Mouse (Mus musculus) retina, adult 2 months (tissue): ENCODE measurements around the gene Ubxn2a.
"Not testable (repeated sequence)": the region's sequence is repeated elsewhere in the genome, so short reads cannot be mapped to it uniquely, and the experiment has no call there.

Experiments used
- DNase-seq: peaks from one replicate; pipeline ENCODE4 v3.0.0-alpha.2; 2012; ENCODE audit warnings: low read depth, low spot score

The Ubxn2a gene

GRCm38 (mm10) chr12:4906951-4907906, at the start of gene Ubxn2a:
TSS of gene Ubxn2a (minus strand) at chr12:4907705.
- peak; percentile 87 for DNase-seq

GRCm38 (mm10) chr12:4953156-4953555, 45.7 kb upstream of the Ubxn2a start:
- no peak for DNase-seq

- no peak for DNase-seq
Measured at GRCm38 (mm10) chr12:4952272-4952671, 44.8 kb upstream of the Ubxn2a start.

- DNase-seq: no peak
Measured at GRCm38 (mm10) chr12:4930820-4931548, 23.5 kb upstream of the Ubxn2a start.

GRCm38 (mm10) chr12:4928197-4928596, 20.7 kb upstream of the Ubxn2a start:
- no peak for DNase-seq

GRCm38 (mm10) chr12:4917805-4918591, 10.5 kb upstream of the Ubxn2a start:
- DNase-seq: no peak

- DNase-seq: peak; percentile 95
Measured at GRCm38 (mm10) chr12:4916994-4917804, 9.7 kb upstream of the Ubxn2a start, which contains the start of gene Atad2b. TSS of gene Atad2b (plus strand) at chr12:4917353.

GRCm38 (mm10) chr12:4914944-4915343, 7.4 kb upstream of the Ubxn2a start:
- no peak for DNase-seq

- no peak for DNase-seq
Measured at GRCm38 (mm10) chr12:4914441-4914840, 6.9 kb upstream of the Ubxn2a start.

- no peak for DNase-seq
Measured at GRCm38 (mm10) chr12:4911716-4912115, 4.2 kb upstream of the Ubxn2a start.

GRCm38 (mm10) chr12:4910496-4910895, 3.0 kb upstream of the Ubxn2a start:
- not testable (repeated sequence) for DNase-seq

- DNase-seq: no peak
Measured at GRCm38 (mm10) chr12:4908391-4908790, 886 bp upstream of the Ubxn2a start.

- DNase-seq: no peak
Measured at GRCm38 (mm10) chr12:4906476-4906875, 1.0 kb downstream of the Ubxn2a start.

GRCm38 (mm10) chr12:4905946-4906345, 1.6 kb downstream of the Ubxn2a start:
- DNase-seq: no peak

- DNase-seq: no peak
Measured at GRCm38 (mm10) chr12:4898024-4898423, 9.5 kb downstream of the Ubxn2a start.

GRCm38 (mm10) chr12:4889891-4890290, 17.6 kb downstream of the Ubxn2a start:
- DNase-seq: no peak

- no peak for DNase-seq
Measured at GRCm38 (mm10) chr12:4889251-4889650, 18.3 kb downstream of the Ubxn2a start.

GRCm38 (mm10) chr12:4888739-4889138, 18.8 kb downstream of the Ubxn2a start:
- DNase-seq: no peak

- not testable (repeated sequence) for DNase-seq
Measured at GRCm38 (mm10) chr12:4886581-4886980, 20.9 kb downstream of the Ubxn2a start.

- DNase-seq: no peak
Measured at GRCm38 (mm10) chr12:4885062-4885461, 22.4 kb downstream of the Ubxn2a start.

- no peak for DNase-seq
Measured at GRCm38 (mm10) chr12:4882086-4882485, 25.4 kb downstream of the Ubxn2a start.
